ENCODE assay signal across 17 mouse cellular contexts in genomic region chr8:22197914-22198313, GRCm38 (mm10).
"Had no signal": no experiment of that assay in that cellular context is flagged by ENCODE, and none has a peak within 500 bp of the region (broad histone marks: within the 10 kb centered on the region; RNA-seq: fewer than 3 reads in every experiment).

No protein-coding gene starts in this region.

- H3K27me3 ChIP-seq: neural tube, embryonic 13.5 days; neural tube, embryonic 15.5 days had no signal

- DNase-seq: lung, adult 18-20 months; lung, embryonic 14.5 days; lung, postnatal 10 days; lung, postnatal 4 days; midbrain, embryonic 14.5 days; retina, postnatal 1 day; right cerebral cortex, adult 18-20 months; right cerebral cortex, postnatal 25 days; right cerebral cortex, postnatal 4 days; spleen, adult 18-20 months; thymus, adult 18-20 months; thymus, postnatal 14 days; thymus, postnatal 36 days had no signal

- H3K4me2 ChIP-seq: lung, embryonic 14.5 days; neural tube, embryonic 13.5 days; neural tube, embryonic 15.5 days had no signal

- H3K9ac ChIP-seq: lung, embryonic 14.5 days; neural tube, embryonic 13.5 days; neural tube, embryonic 15.5 days had no signal

- H3K4me3 ChIP-seq: midbrain, embryonic 10.5 days; myocyte; neural tube, embryonic 13.5 days; neural tube, embryonic 15.5 days had no signal

- H3K9me3 ChIP-seq: neural tube, embryonic 13.5 days; neural tube, embryonic 15.5 days had no signal

- H3K27ac ChIP-seq: midbrain, embryonic 10.5 days; neural tube, embryonic 13.5 days; neural tube, embryonic 15.5 days had no signal
